Mouse (Mus musculus): ENCODE measurements at regions not wholly inside any gene's neighbourhood (a gene's known extent, or its start where the extent isn't known, plus 50 kb on each side); places are given as distances from the start of the nearest gene placed in this dataset.

- Histone ChIP-seq H3K36me3 (ENCODE audit: insufficient read depth) (no peaks in the 10 kb centered on the region), H3K27me3 (ENCODE audit: insufficient read depth, low read length) (no peaks in the 10 kb centered on the region), H3K4me1 (ENCODE audit: insufficient read depth) (no peaks in the 10 kb centered on the region), H3K4me2 (no peak overlapping the region), H3K9me3 (ENCODE audit: low read depth, low read length) (no peaks in the 10 kb centered on the region), H3K9ac (no peak overlapping the region), H3K27ac (ENCODE audit: low read depth) (no peak overlapping the region), H3K4me3 (ENCODE audit: low read depth, low read length) (no peak overlapping the region)
- ATAC-seq (ENCODE audit: insufficient read depth) (no peak), DNase-seq (no peak)
- WGBS: 38% methylated on average over 7 of the region's 7 CpGs
- TF ChIP-seq CTCF (IDR thresholded peaks at IDR 0.05; ENCODE audit: low read depth): no peak
Measured at GRCm38 (mm10) chr9:47946226-47946625, 215.6 kb upstream of the Nxpe4 start.

- ATAC-seq (ENCODE audit: insufficient read depth) (no peak), DNase-seq (no peak)
- H3K9me3 ChIP-seq (ENCODE audit: low read depth, low read length): peaks cover 5% of the 10 kb centered on the region; the same call in 1 of the 2 replicates
- no peak overlapping the region for H3K4me2 ChIP-seq
- H3K27ac ChIP-seq (ENCODE audit: low read depth): no peak overlapping the region
- no peaks in the 10 kb centered on the region for H3K4me1 ChIP-seq (ENCODE audit: insufficient read depth)
- H3K36me3 ChIP-seq (ENCODE audit: insufficient read depth): no peaks in the 10 kb centered on the region
- TF ChIP-seq CTCF (IDR thresholded peaks at IDR 0.05; ENCODE audit: low read depth): no peak
- H3K4me3 ChIP-seq (ENCODE audit: low read depth, low read length): no peak overlapping the region
- WGBS: 89% methylated on average over 3 of the region's 3 CpGs
- no peak overlapping the region for H3K9ac ChIP-seq
- no peaks in the 10 kb centered on the region for H3K27me3 ChIP-seq (ENCODE audit: insufficient read depth, low read length)
Measured at GRCm38 (mm10) chr9:47957881-47958280, 203.9 kb upstream of the Nxpe4 start.

- no peak for DNase-seq
- no peaks in the 10 kb centered on the region for H3K4me1 ChIP-seq (ENCODE audit: insufficient read depth)
Measured at GRCm38 (mm10) chr9:47958861-47959260, 203.0 kb upstream of the Nxpe4 start.

GRCm38 (mm10) chr9:47961176-47961575, 200.6 kb upstream of the Nxpe4 start:
- Histone ChIP-seq H3K27ac (ENCODE audit: low read depth) (no peak overlapping the region), H3K9ac (no peak overlapping the region), H3K27me3 (ENCODE audit: insufficient read depth, low read length) (no peaks in the 10 kb centered on the region), H3K9me3 (ENCODE audit: low read depth, low read length) (no peaks in the 10 kb centered on the region), H3K4me2 (no peak overlapping the region), H3K4me1 (ENCODE audit: insufficient read depth) (no peaks in the 10 kb centered on the region), H3K4me3 (ENCODE audit: low read depth, low read length) (no peak overlapping the region), H3K36me3 (ENCODE audit: insufficient read depth) (no peaks in the 10 kb centered on the region)
- 72% methylated on average over 4 of the region's 4 CpGs for WGBS
- TF ChIP-seq CTCF (IDR thresholded peaks at IDR 0.05; ENCODE audit: low read depth): no peak
- ATAC-seq (ENCODE audit: insufficient read depth) (no peak), DNase-seq (no peak)

More at GRCm38 (mm10) chr9:47958861-47959260, 203.0 kb upstream of the Nxpe4 start:
- Histone ChIP-seq H3K9ac (no peak overlapping the region), H3K9me3 (ENCODE audit: low read depth, low read length) (peaks cover 2% of the 10 kb centered on the region; the same call in 1 of the 2 replicates), H3K27ac (ENCODE audit: low read depth) (no peak overlapping the region), H3K36me3 (ENCODE audit: insufficient read depth) (no peaks in the 10 kb centered on the region), H3K4me2 (no peak overlapping the region), H3K27me3 (ENCODE audit: insufficient read depth, low read length) (no peaks in the 10 kb centered on the region), H3K4me3 (ENCODE audit: low read depth, low read length) (no peak overlapping the region)
- no peak for TF ChIP-seq CTCF (IDR thresholded peaks at IDR 0.05; ENCODE audit: low read depth)
- ATAC-seq (ENCODE audit: insufficient read depth): no peak
- 93% methylated on average over 6 of the region's 6 CpGs for WGBS

GRCm38 (mm10) chr9:47962161-47962560, 199.7 kb upstream of the Nxpe4 start:
- Histone ChIP-seq H3K27ac (ENCODE audit: low read depth) (no peak overlapping the region), H3K4me3 (ENCODE audit: low read depth, low read length) (no peak overlapping the region), H3K36me3 (ENCODE audit: insufficient read depth) (no peaks in the 10 kb centered on the region), H3K4me1 (ENCODE audit: insufficient read depth) (no peaks in the 10 kb centered on the region), H3K9me3 (ENCODE audit: low read depth, low read length) (no peaks in the 10 kb centered on the region), H3K4me2 (no peak overlapping the region), H3K27me3 (ENCODE audit: insufficient read depth, low read length) (no peaks in the 10 kb centered on the region), H3K9ac (no peak overlapping the region)
- 57% methylated on average over 4 of the region's 4 CpGs for WGBS
- no peak for TF ChIP-seq CTCF (IDR thresholded peaks at IDR 0.05; ENCODE audit: low read depth)
- DNase-seq (no peak), ATAC-seq (ENCODE audit: insufficient read depth) (no peak)

GRCm38 (mm10) chr9:47962589-47962988, 199.2 kb upstream of the Nxpe4 start:
- Histone ChIP-seq H3K27ac (ENCODE audit: low read depth) (no peak overlapping the region), H3K4me3 (ENCODE audit: low read depth, low read length) (no peak overlapping the region), H3K9ac (no peak overlapping the region), H3K4me2 (no peak overlapping the region), H3K9me3 (ENCODE audit: low read depth, low read length) (no peaks in the 10 kb centered on the region), H3K4me1 (ENCODE audit: insufficient read depth) (no peaks in the 10 kb centered on the region), H3K36me3 (ENCODE audit: insufficient read depth) (no peaks in the 10 kb centered on the region), H3K27me3 (ENCODE audit: insufficient read depth, low read length) (no peaks in the 10 kb centered on the region)
- 75% methylated on average over 4 of the region's 4 CpGs for WGBS
- DNase-seq: no peak
- TF ChIP-seq CTCF (IDR thresholded peaks at IDR 0.05; ENCODE audit: low read depth): no peak
- ATAC-seq (ENCODE audit: insufficient read depth): no peak

- Histone ChIP-seq H3K4me3 (ENCODE audit: low read depth, low read length) (no peak overlapping the region), H3K9ac (no peak overlapping the region), H3K27ac (ENCODE audit: low read depth) (no peak overlapping the region), H3K36me3 (ENCODE audit: insufficient read depth) (no peaks in the 10 kb centered on the region), H3K4me2 (no peak overlapping the region), H3K27me3 (ENCODE audit: insufficient read depth, low read length) (no peaks in the 10 kb centered on the region), H3K9me3 (ENCODE audit: low read depth, low read length) (no peaks in the 10 kb centered on the region), H3K4me1 (ENCODE audit: insufficient read depth) (no peaks in the 10 kb centered on the region)
- no peak for ATAC-seq (ENCODE audit: insufficient read depth)
- DNase-seq: peak; percentile 11
- TF ChIP-seq CTCF (IDR thresholded peaks at IDR 0.05; ENCODE audit: low read depth): no peak
- 38% methylated on average over 12 of the region's 12 CpGs for WGBS
Measured at GRCm38 (mm10) chr9:47973130-47973529, 188.7 kb upstream of the Nxpe4 start.
